Mouse (Mus musculus) CH12.LX (cell line): ENCODE measurements around the gene Pex11b.
A peak's percentile ranks its signal among the peaks of the same experiment; 100 is the strongest.

Experiments used
- CHD2 ChIP-seq: IDR thresholded peaks from 2 replicates; pipeline ENCODE4 v1.6.1; 2011; ENCODE audit warnings: low read length, improper control_type of control experiment
- CTCF ChIP-seq, 2 experiments: IDR thresholded peaks in 1 of 2; conservative IDR thresholded peaks in 1 of 2; 2 replicates each; pipeline ENCODE4 v1.5.1; 2011 to 2012; ENCODE audit warnings: low read depth in 2 of 2, low read length in 2 of 2, improper control_type of control experiment in 1 of 2, inconsistent platforms in 1 of 2, mild to moderate bottlenecking in 1 of 2, moderate library complexity in 1 of 2
- E2F4 ChIP-seq: IDR thresholded peaks from 2 replicates; pipeline ENCODE4 v1.6.1; 2011; ENCODE audit warnings: low read depth, low read length, improper control_type of control experiment; ENCODE audit not compliant: insufficient replicate concordance
- ELF1 ChIP-seq: IDR thresholded peaks from 2 replicates; pipeline ENCODE4 v1.6.1; 2014; ENCODE audit warnings: low read depth, mild to moderate bottlenecking, inconsistent platforms, low read length, improper control_type of control experiment
- EP300 ChIP-seq: IDR thresholded peaks from 2 replicates; pipeline ENCODE4 v1.6.1; 2011; ENCODE audit warnings: low read length, improper control_type of control experiment
- ETS1 ChIP-seq: conservative IDR thresholded peaks from 2 replicates; pipeline ENCODE4 v1.6.1; 2012; ENCODE audit warnings: low read depth, mild to moderate bottlenecking, inconsistent platforms, low read length, improper control_type of control experiment, moderate library complexity
- HCFC1 ChIP-seq: IDR thresholded peaks from 2 replicates; pipeline ENCODE4 v1.6.1; 2012; ENCODE audit warnings: low read depth, mild to moderate bottlenecking, inconsistent platforms, low read length, improper control_type of control experiment
- KAT2A ChIP-seq: IDR thresholded peaks from 2 replicates; pipeline ENCODE4 v1.6.1; 2012; ENCODE audit warnings: low read length, improper control_type of control experiment, inconsistent platforms; ENCODE audit not compliant: insufficient replicate concordance
- MAZ ChIP-seq: IDR thresholded peaks from 2 replicates; pipeline ENCODE4 v1.6.1; 2012; ENCODE audit warnings: low read depth, mild to moderate bottlenecking, inconsistent platforms, low read length, improper control_type of control experiment, moderate library complexity
- MEF2A ChIP-seq: IDR thresholded peaks from 2 replicates; pipeline ENCODE4 v1.6.1; 2014; ENCODE audit warnings: low read depth, mild to moderate bottlenecking, inconsistent platforms, low read length, improper control_type of control experiment, borderline replicate concordance

- TF ChIP-seq CTCF (conservative IDR thresholded peaks at IDR 0.05 in 1 of 2, IDR thresholded peaks at IDR 0.05 in 1 of 2; ENCODE audit: low read depth in 2 of 2, low read length in 2 of 2) (peak in 1 of 2 experiments; percentile 53; a peak in 2 of 4 replicates), MEF2A (no peak), ELF1 (no peak), HCFC1 (no peak), EP300 (no peak), MAZ (no peak), ETS1 (no peak), CHD2 (no peak), KAT2A (no peak), E2F4 (no peak)
These were observed 55.1 kb downstream of the Pex11b start for GRCm38 (mm10) chr3:96690298-96690697.
